Mouse (Mus musculus): Measurements from ENCODE around the gene Ech1. TPM values are rescaled to one million over a fixed set of nuclear protein-coding genes. Genes with fewer than 3 reads are reported as not detected.

The Ech1 gene
- polyA plus RNA-seq (2014; fragmentation: Illumina TruSeq; extraction: RNeasy Lipid Tissue Mini Kit (QIAGEN cat#74804); ENCODE audit: low read depth, low replicate concordance), result 31.1 TPM

DNA sequence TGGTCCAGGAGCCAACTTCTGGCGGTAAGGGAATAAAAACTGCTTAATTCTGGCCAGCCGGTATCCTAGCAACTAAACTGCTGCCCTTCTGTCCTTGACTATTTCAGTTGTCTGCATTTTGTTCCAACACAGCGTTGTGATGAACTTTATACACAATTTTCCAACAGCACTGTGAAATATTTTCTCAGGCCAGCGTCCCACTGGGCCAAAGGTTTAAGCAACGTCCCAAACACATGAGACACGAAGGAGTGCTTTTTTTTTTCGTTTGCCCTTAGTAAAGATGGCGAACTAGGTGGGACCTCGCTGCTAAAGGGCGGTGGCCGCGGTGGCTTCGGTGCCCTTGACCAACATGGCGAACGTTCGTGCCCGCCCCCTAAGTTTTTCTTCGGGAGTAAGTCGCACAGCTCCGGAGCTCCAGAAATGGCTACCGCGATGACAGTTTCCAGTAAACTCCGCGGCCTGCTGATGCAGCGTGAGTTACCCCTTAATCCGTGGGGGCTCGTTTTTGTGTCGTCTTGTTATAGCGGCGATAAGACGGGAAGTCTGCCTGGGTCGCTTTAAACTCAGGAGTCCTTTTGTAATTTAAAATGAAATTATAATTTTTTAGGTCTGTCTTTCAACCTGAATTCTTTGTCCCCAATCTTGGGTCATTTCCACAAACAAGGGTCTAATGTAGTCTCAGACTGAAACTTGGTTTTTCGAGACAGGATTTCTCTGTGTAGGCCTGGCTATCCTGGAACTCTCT, at the start of gene Ech1:
Ech1 (plus strand) TSS at position 277 of the 745 bp plus-strand sequence.

DNA sequence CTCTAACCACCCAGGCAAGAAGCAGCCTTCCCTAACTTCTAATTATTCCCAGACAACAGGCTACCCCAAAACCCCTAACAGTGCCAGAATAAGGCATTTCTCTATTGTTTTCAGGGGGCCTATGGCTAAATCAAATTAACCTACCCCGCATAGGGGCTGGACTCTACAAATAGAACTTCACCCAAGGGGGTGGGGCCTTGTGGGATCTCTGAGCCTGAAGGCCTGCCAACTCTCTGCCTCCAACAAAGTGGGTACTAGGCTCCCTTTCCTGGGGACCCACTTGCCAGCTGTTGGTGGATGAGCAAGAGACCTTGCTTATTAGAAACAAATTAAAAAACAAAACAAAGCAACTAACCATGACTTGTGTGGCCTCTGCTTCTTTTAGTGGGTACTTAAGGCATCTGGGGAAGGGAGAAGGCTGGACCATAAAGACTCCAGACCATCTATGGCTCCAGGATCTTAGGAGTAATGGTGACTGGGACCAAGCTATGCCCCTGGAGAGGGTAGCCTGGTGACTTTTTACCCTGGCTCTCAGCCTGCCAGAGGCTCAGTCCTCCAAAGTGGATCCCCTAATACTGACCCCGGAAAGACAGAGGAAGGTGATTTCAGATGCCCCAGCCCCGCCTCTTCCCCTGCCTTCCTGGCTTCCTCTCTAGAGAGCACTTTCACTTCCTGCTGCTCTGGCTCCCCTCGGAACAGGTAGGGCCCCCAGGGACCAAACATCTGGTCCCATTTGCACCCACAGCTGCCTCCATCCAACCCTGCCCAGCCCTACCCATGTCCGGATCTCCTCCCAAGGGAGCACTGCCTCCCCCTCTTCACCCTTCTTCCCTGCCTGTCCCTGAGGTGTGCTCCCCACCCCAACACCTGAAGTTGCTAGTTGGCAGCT, 36.5 kb upstream of the Ech1 start, which contains the start of gene Rinl:
Rinl (plus strand) TSS at position 663 of the 889 bp plus-strand sequence.

DNA sequence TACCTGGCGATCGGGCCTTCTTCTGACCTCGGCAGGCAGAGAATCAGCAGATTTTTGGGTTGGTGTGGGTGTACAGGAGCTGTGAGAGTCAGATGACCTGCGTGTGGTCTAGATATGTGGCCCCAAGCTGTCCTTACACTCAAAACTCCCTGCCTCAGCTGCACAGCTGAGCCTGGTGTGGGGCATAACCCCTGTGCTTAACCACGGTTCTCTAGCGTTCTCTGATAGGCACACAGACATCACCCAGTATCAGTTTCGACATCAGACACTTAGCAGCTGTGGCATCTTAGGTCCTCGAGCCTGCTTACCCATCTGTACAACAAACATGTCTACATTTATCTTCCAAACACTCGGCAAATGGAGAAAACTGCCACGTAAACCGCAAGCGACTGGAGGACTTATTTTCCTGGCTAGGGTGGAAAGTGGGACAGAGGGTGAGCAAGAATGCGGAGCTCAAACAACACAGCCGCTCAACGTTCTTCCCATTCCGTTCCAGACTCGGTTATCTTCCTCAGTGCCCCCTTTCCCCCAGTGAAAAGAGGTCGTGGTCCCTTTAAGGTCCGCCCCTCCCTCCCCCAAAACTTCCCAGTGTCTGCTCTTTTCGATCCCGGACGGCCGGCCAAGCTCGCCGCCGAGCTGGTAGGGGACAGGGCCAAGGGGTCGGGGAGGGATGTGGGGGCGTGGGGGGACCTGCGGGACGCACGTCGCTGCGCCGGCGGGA, 16.6 kb upstream of the Ech1 start, which contains the start of gene Hnrnpl:
Hnrnpl (plus strand) TSS at position 321 of the 721 bp plus-strand sequence.

DNA sequence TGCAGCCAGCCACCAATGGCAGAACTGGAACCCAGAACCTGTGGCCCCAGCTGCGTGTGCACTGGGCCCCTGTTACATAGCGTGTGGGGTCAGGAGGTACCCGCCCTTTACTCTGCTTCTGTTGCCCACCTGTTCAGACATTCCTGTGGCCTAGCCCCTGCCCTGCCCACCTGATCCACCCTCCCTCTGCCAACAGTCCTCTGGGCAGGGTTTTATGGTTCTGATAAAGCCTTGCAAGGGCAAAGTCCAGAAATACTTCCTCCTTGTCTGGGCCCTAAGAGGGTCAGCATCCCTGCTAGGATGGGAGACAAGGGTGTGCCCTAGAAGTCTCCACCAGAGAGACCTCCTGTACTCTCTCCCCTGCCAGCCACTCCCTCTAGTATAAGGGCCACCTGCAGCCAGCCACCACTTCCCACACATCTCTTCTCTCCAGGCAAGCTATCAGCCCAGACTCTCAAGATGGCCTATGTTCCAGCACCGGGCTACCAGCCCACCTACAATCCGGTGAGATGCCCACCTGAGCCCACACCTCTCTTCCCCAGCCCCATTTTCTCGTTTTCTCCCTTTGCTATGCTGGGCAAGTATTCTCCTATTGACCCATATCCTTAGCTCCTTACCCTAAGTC, 8.8 kb downstream of the Ech1 start, which contains the start of gene Lgals4:
Lgals4 (plus strand) TSS at position 132 of the 625 bp plus-strand sequence.

DNA sequence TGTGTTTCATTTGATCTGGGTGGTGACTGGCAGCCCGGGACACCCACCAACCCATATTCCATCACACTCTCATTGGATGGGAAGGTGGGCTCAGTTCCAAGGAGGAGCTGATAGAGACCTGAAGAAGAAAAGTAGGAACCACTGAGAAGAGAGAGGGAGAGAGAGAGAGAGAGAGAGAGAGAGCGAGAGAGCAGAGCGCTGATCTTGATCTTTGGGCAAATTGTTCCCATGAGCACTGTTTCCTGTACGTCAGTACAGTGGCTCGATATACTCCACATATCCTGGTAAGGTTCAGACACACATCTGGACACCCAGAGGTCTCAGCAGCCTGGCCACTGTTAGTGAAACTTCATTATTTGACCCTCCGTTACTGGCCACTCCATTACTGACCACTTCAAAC, 38.5 kb downstream of the Ech1 start, which contains the start of gene Lgals7:
Lgals7 (plus strand) TSS at position 314 of the 400 bp plus-strand sequence.

DNA sequence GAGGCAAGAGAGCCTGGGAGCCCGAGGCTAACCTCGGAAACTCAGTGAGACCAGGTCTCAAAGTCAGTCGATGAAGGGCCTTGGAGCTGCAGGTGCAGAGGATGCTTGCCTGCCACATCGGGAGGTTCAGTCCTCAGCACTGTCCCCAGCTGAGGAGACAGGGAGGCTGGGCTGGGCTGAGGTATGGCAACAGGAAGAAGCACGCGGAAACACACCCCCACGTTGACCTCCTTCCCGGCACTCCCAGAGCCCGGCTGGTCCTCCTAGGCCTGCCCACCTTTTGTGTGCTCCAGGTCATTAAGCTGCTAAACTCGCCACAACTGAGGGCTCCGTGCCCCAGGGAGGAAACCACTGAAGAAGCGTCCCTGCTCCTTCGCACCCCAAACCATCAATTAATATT, 56.2 kb downstream of the Ech1 start, which contains the start of gene Capn12:
Capn12 (plus strand) TSS at position 224 of the 400 bp plus-strand sequence.

Other genes with a start within 250 kb of the Ech1 start
- 17.6 TPM for gene Samd4b, start 227.1 kb upstream of the Ech1 start, polyA plus RNA-seq (2014; fragmentation: Illumina TruSeq; extraction: RNeasy Lipid Tissue Mini Kit (QIAGEN cat#74804); ENCODE audit: low read depth, low replicate concordance)
- gene Pak4, start 227.0 kb upstream of the Ech1 start, polyA plus RNA-seq (2014; fragmentation: Illumina TruSeq; extraction: RNeasy Lipid Tissue Mini Kit (QIAGEN cat#74804); ENCODE audit: low read depth, low replicate concordance), result 2.2 TPM
- gene Acp7, start 193.9 kb upstream of the Ech1 start, polyA plus RNA-seq (2014; fragmentation: Illumina TruSeq; extraction: RNeasy Lipid Tissue Mini Kit (QIAGEN cat#74804); ENCODE audit: low read depth, low replicate concordance), result not detected
- gene Fbxo27, start 132.4 kb upstream of the Ech1 start, polyA plus RNA-seq (2014; fragmentation: Illumina TruSeq; extraction: RNeasy Lipid Tissue Mini Kit (QIAGEN cat#74804); ENCODE audit: low read depth, low replicate concordance), result 0.29 TPM
- 0.64 TPM for gene Fbxo17, start 108.4 kb upstream of the Ech1 start, polyA plus RNA-seq (2014; fragmentation: Illumina TruSeq; extraction: RNeasy Lipid Tissue Mini Kit (QIAGEN cat#74804); ENCODE audit: low read depth, low replicate concordance)
- 35.0 TPM for gene Mrps12, start 83.4 kb upstream of the Ech1 start, polyA plus RNA-seq (2014; fragmentation: Illumina TruSeq; extraction: RNeasy Lipid Tissue Mini Kit (QIAGEN cat#74804); ENCODE audit: low read depth, low replicate concordance)
- 0.29 TPM for gene Sars2, start 83.2 kb upstream of the Ech1 start, polyA plus RNA-seq (2014; fragmentation: Illumina TruSeq; extraction: RNeasy Lipid Tissue Mini Kit (QIAGEN cat#74804); ENCODE audit: low read depth, low replicate concordance)
- gene Ccer2, start 69.0 kb upstream of the Ech1 start, polyA plus RNA-seq (2014; fragmentation: Illumina TruSeq; extraction: RNeasy Lipid Tissue Mini Kit (QIAGEN cat#74804); ENCODE audit: low read depth, low replicate concordance), result not detected
- 19.5 TPM for gene Sirt2, start 58.5 kb upstream of the Ech1 start, polyA plus RNA-seq (2014; fragmentation: Illumina TruSeq; extraction: RNeasy Lipid Tissue Mini Kit (QIAGEN cat#74804); ENCODE audit: low read depth, low replicate concordance)
- 0.47 TPM for gene Nfkbib, start 57.7 kb upstream of the Ech1 start, polyA plus RNA-seq (2014; fragmentation: Illumina TruSeq; extraction: RNeasy Lipid Tissue Mini Kit (QIAGEN cat#74804); ENCODE audit: low read depth, low replicate concordance)
- 0.87 TPM for gene Rinl, start 36.2 kb upstream of the Ech1 start, polyA plus RNA-seq (2014; fragmentation: Illumina TruSeq; extraction: RNeasy Lipid Tissue Mini Kit (QIAGEN cat#74804); ENCODE audit: low read depth, low replicate concordance)
- gene Hnrnpl, start 16.7 kb upstream of the Ech1 start, polyA plus RNA-seq (2014; fragmentation: Illumina TruSeq; extraction: RNeasy Lipid Tissue Mini Kit (QIAGEN cat#74804); ENCODE audit: low read depth, low replicate concordance), result 312 TPM
- 2.7 TPM for gene Lgals4, start 8.6 kb downstream of the Ech1 start, polyA plus RNA-seq (2014; fragmentation: Illumina TruSeq; extraction: RNeasy Lipid Tissue Mini Kit (QIAGEN cat#74804); ENCODE audit: low read depth, low replicate concordance)
- gene Lgals7, start 38.6 kb downstream of the Ech1 start, polyA plus RNA-seq (2014; fragmentation: Illumina TruSeq; extraction: RNeasy Lipid Tissue Mini Kit (QIAGEN cat#74804); ENCODE audit: low read depth, low replicate concordance), result not detected
- not detected for gene Capn12, start 56.2 kb downstream of the Ech1 start, polyA plus RNA-seq (2014; fragmentation: Illumina TruSeq; extraction: RNeasy Lipid Tissue Mini Kit (QIAGEN cat#74804); ENCODE audit: low read depth, low replicate concordance)
- gene Actn4, start 137.1 kb downstream of the Ech1 start, polyA plus RNA-seq (2014; fragmentation: Illumina TruSeq; extraction: RNeasy Lipid Tissue Mini Kit (QIAGEN cat#74804); ENCODE audit: low read depth, low replicate concordance), result 31.7 TPM
- gene Eif3k, start 156.6 kb downstream of the Ech1 start, polyA plus RNA-seq (2014; fragmentation: Illumina TruSeq; extraction: RNeasy Lipid Tissue Mini Kit (QIAGEN cat#74804); ENCODE audit: low read depth, low replicate concordance), result 8.5 TPM
- gene Map4k1, start 156.8 kb downstream of the Ech1 start, polyA plus RNA-seq (2014; fragmentation: Illumina TruSeq; extraction: RNeasy Lipid Tissue Mini Kit (QIAGEN cat#74804); ENCODE audit: low read depth, low replicate concordance), result not detected

Data from adrenal gland, adult 10 weeks (tissue).